Mouse (Mus musculus) Patski (cell line): ENCODE data around the gene Vsig10. TPM values are rescaled to one million over a fixed set of nuclear protein-coding genes. Genes with fewer than 3 reads are reported as not detected.
"Not testable (repeated sequence)": the region's sequence is repeated elsewhere in the genome, so short reads cannot be mapped to it uniquely, and the experiment has no call there.

ENCODE experiments used
- ATAC-seq: fragments of 100-300 bp; one replicate; pipeline ENCODE4 v1.8.0; 2021
- CTCF ChIA-PET: fragments of 350-600 bp; sonication (Branson Sonifier 250); formaldehyde crosslinking; loops from one replicate; lab custom pipeline; 2022; ENCODE audit warnings: inconsistent platforms; lab: Charles Lee
- POLR2A ChIA-PET: fragments of 350-600 bp; sonication (Branson Sonifier 250); formaldehyde crosslinking; loops from one replicate; lab custom pipeline; 2022; ENCODE audit warnings: antibody characterized with exemption, inconsistent platforms; lab: Charles Lee
- DNase-seq: peaks from one replicate; pipeline ENCODE4 v3.0.0-alpha.2; 2011; ENCODE audit warnings: low read depth, low spot score
- H3K27me3 ChIP-seq: fragments of 371-371 bp; one replicate; pipeline ENCODE4 v1.5.1; 2021
- CTCF ChIP-seq: fragments of 100-300 bp; IDR thresholded peaks from one replicate; pipeline ENCODE4 v1.5.1; 2021
- in situ Hi-C: fragments of 300-500 bp; cut with MboI; formaldehyde crosslinking; loops from 3 replicates; pipeline ENCODE4 v1.11.1; 2018; ENCODE audit warnings: low pct_unique_long_range_greater_than_20kb, mixed read lengths
- polyA plus RNA-seq: library from polyadenylated mRNA; unstranded; gene quantifications from one replicate; pipeline ENCODE4 v1.2.3, GENCODE M21; 2021

Vsig10 gene
- polyA plus RNA-seq, 1 experiment from 2014 or later = 46.8 TPM

GRCm38 (mm10) chr5:117314587-117315428, 4.1 kb upstream of the Vsig10 start:
- ChIA-PET POLR2A (interaction anchor here (0.6 to 0.8 kb wide), 2 partner anchors 44 to 123 kb away, joined by 3 to 4 read pairs; no protein-coding TSS in a partner anchor), CTCF (interaction anchor here (1.2 to 2.9 kb wide), 3 partner anchors 9 to 22 kb away, joined by 4 to 20 read pairs (median 4); no protein-coding TSS in a partner anchor)
- no peaks in the 10 kb centered on the region for H3K27me3 ChIP-seq
- TF ChIP-seq CTCF = no peak
- DNase-seq (no peak), ATAC-seq (no peak)
- in situ Hi-C loops = loop anchor here (5.0 kb wide), 1 partner anchor 72 kb away; the partner anchor contains the start of gene Rfc5

DNA sequence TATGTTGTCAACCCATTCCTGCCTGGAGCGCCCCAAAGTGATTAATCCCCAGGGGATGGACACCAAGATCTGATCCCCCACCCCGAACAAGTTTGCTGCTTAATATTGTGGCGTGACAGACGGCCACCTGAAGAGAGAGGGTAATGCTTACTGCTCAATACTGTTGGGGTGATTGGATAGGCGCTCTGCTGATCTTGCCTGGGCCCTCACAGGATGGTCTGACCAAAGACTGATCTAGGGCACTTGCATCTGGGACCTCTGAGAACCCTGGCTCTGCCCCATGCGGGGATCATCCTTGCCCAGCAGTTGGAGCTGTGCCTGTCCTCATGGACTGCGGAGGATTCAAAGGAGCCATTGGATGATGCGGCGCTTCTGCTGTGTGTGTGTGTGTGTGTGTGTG, 4.9 kb downstream of the Vsig10 start:
- ChIA-PET POLR2A (no interaction called here), CTCF (no interaction called here)
- DNase-seq (no peak), ATAC-seq (no peak)
- in situ Hi-C loops = no loop called here
- no peak for TF ChIP-seq CTCF
- H3K27me3 ChIP-seq = no peaks in the 10 kb centered on the region

DNA sequence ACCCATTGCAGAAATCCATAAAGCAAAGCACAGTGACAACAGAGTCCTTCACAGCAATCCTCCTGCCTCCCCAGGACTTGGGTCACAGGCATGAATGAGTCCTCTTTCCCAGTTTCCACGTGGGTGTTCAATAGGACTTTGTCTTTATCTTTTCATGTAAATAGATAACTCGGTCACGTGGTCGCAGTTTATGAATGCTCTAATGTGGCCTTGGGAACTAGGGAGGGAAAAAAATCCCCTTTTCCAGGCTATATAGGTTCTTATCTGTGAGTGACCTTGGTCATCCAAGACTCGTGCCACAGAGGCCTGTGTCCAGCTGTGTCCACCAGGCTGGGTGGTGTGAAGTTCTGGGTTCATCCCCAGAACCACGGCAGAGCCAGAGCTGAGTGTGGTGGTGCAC, 7.5 kb downstream of the Vsig10 start:
- DNase-seq (no peak), ATAC-seq (no peak)
- in situ Hi-C loops = no loop called here
- no peak for TF ChIP-seq CTCF
- H3K27me3 ChIP-seq = no peaks in the 10 kb centered on the region
- POLR2A ChIA-PET = no interaction called here
- CTCF ChIA-PET = no interaction called here

DNA sequence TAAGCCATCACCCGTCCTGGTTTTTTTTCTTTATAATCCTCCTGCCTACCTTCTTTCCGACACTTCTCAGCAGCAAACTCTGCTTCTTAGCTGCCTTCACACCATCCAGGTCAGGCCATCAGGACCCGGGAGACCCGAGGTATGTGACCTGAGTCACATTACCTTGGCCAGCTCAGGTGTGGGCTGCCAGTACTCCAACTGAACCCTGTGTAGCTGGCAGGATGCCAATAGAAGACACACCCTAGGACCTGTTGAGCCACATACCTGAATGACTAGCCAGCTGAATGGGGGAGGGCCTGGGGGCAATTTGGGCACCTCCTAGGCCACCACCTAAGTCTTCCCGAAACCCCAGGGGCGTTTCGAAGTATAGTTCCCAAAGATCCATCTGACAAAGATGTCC, 11.6 kb downstream of the Vsig10 start:
- DNase-seq (no peak), ATAC-seq (no peak)
- in situ Hi-C loops = no loop called here
- H3K27me3 ChIP-seq = no peaks in the 10 kb centered on the region
- POLR2A ChIA-PET = interaction anchor here (1.7 kb wide), 1 partner anchor 12 kb away, joined by 5 read pairs; no protein-coding TSS in a partner anchor
- CTCF ChIA-PET = interaction anchor here (1.1 to 1.5 kb wide), 2 partner anchors 10 to 26 kb away, joined by 3 read pairs; no protein-coding TSS in a partner anchor
- no peak for TF ChIP-seq CTCF

- CTCF ChIA-PET = interaction anchor here (1.0 to 1.2 kb wide), 2 partner anchors 11 to 17 kb away, joined by 3 to 4 read pairs; no protein-coding TSS in a partner anchor
- no peak for DNase-seq
- H3K27me3 ChIP-seq = no peaks in the 10 kb centered on the region
- no peak for ATAC-seq
- POLR2A ChIA-PET = no interaction called here
- in situ Hi-C loops = no loop called here
- TF ChIP-seq CTCF = no peak
These were observed 19.1 kb downstream of the Vsig10 start for GRCm38 (mm10) chr5:117337999-117338398.

GRCm38 (mm10) chr5:117338503-117338902, 19.6 kb downstream of the Vsig10 start:
- ChIA-PET POLR2A (no interaction called here), CTCF (no interaction called here)
- DNase-seq (no peak), ATAC-seq (no peak)
- in situ Hi-C loops = no loop called here
- no peaks in the 10 kb centered on the region for H3K27me3 ChIP-seq
- TF ChIP-seq CTCF = no peak

- TF ChIP-seq CTCF = no peak
- DNase-seq (no peak), ATAC-seq (no peak)
- POLR2A ChIA-PET = interaction anchor here (0.7 kb wide), 1 partner anchor 19 kb away, joined by 3 read pairs; no protein-coding TSS in a partner anchor
- CTCF ChIA-PET = no interaction called here
- H3K27me3 ChIP-seq = no peaks in the 10 kb centered on the region
- in situ Hi-C loops = no loop called here
These were observed 21.2 kb downstream of the Vsig10 start for GRCm38 (mm10) chr5:117340081-117340480.

GRCm38 (mm10) chr5:117341896-117342295, 23.0 kb downstream of the Vsig10 start:
- in situ Hi-C loops = no loop called here
- POLR2A ChIA-PET = interaction anchor here (1.0 kb wide), 1 partner anchor 12 kb away, joined by 5 read pairs; no protein-coding TSS in a partner anchor
- H3K27me3 ChIP-seq = no peaks in the 10 kb centered on the region
- no peak for ATAC-seq
- CTCF ChIA-PET = interaction anchor here (0.6 to 0.9 kb wide), 2 partner anchors 10 to 11 kb away, joined by 3 read pairs; no protein-coding TSS in a partner anchor
- no peak for TF ChIP-seq CTCF
- no peak for DNase-seq

- DNase-seq, in situ Hi-C loops, H3K27me3 ChIP-seq, ATAC-seq: not testable (repeated sequence)
- ChIA-PET POLR2A (interaction anchor here (1.4 kb wide), 1 partner anchor 11 kb away, joined by 5 read pairs; no protein-coding TSS in a partner anchor), CTCF (interaction anchor here (1.6 kb wide), 1 partner anchor 9 kb away, joined by 6 read pairs; no protein-coding TSS in a partner anchor)
These were observed 25.6 kb downstream of the Vsig10 start for GRCm38 (mm10) chr5:117344496-117344895.

DNA sequence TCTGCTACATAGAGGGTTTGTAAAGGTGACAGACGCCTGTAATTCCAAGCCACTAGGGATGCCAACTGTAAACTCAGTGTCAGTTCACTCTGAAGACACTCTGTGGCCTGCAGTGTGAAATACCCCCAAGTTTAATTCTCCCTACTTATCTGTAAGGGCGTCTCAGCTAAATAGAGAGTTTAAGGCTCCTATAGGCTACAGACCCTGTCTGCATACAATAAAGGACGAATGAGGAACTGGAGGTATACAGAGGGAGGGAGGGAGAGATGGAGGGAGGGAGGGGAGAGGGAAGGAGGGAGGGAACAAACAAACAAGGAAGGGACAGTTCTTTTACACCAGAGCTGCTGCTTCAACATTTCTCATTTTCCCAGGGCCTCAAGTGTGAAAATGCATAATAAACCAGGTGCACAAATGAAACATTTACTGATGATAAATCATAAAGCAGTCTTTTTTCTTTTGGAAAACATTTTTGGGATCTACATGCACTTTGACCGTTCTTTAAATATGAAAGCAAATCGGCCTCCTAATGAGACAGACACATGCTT, 26.6 kb downstream of the Vsig10 start:
- ChIA-PET POLR2A (interaction anchor here (1.4 kb wide), 1 partner anchor 10 kb away, joined by 5 read pairs; no protein-coding TSS in a partner anchor), CTCF (interaction anchor here (0.8 kb wide), 1 partner anchor 240 kb away, joined by 3 read pairs; no protein-coding TSS in a partner anchor)
- in situ Hi-C loops = no loop called here
- no peak for DNase-seq
- no peak for ATAC-seq
- no peak for TF ChIP-seq CTCF
- H3K27me3 ChIP-seq = no peaks in the 10 kb centered on the region
